Mouse (Mus musculus): Measurements from ENCODE around the gene Zfp618. TPM values are rescaled to one million over a fixed set of nuclear protein-coding genes. Genes with fewer than 3 reads are reported as not detected.
A peak's percentile ranks its signal among the peaks of the same experiment; 100 is the strongest.

The Zfp618 gene
- polyA plus RNA-seq, 1 experiment, result 1.5 TPM

DNA sequence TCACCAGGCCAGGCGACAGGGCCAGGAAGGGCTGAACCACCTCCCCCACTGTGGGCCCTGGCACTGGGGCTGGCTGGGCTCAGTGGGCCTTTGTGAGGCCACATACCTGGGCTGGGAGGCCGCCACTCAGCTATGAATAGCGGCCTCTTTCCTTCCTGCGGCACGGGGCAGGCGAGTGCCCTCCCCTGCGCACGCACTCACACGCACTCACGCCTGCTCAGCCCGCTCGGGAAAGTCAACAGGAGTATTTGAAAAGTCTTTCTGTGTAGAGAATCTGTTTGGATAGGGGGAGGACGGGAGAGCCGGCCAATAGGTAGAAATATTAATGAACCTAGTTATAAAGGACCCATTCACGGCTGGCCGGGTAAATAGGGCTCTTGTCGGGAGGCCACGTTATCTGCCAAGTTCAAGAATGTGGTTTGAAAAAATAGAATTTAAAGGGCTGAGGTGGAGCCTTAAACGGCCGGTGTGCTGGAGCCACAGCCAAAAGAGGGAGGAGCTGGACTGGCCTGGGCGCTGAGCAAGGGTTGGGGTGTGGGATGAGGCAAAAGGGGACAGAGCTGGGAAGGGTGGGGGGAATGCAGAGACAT is 221.0 kb downstream of the Zfp618 start:
- Histone ChIP-seq H3K4me3 (replicated peaks; ENCODE audit: extremely low read depth, low read depth, low read length) (no peak overlapping the region), H3K4me1 (ENCODE audit: control insufficient read depth, insufficient read depth, low read length) (no peaks in the 10 kb centered on the region)
- 49% methylated on average over 21 of the region's 21 CpGs for WGBS
- peak; percentile 46 for DNase-seq
- TF ChIP-seq POLR2A (IDR thresholded peaks at IDR 0.05; ENCODE audit: borderline replicate concordance, extremely low read depth, low read depth, low read length) (no peak), CTCF (IDR thresholded peaks at IDR 0.05; ENCODE audit: insufficient read depth, low read length) (no peak)

Other genes with a start within 250 kb of the Zfp618 start
- gene Ambp, start 189.2 kb downstream of the Zfp618 start, polyA plus RNA-seq (2012; rRNA removed), result 0.26 and 1.4 TPM in 2 replicates
- 0.11 TPM in 1 of 2 replicates, not detected in the other for gene Kif12, start 206.6 kb downstream of the Zfp618 start, polyA plus RNA-seq (2012; rRNA removed)
- gene Col27a1, start 248.4 kb downstream of the Zfp618 start, polyA plus RNA-seq (2012; rRNA removed), result 11.2 and 11.5 TPM in 2 replicates